Mouse (Mus musculus): ENCODE results near the gene Slc15a5.

The Slc15a5 gene

GRCm38 (mm10) chr6:138079816-138080215, at the start of gene Slc15a5:
TSS of gene Slc15a5 (minus strand) at chr6:138079916.
- no peak for DNase-seq

GRCm38 (mm10) chr6:138128392-138129335, 48.9 kb upstream of the Slc15a5 start:
- DNase-seq = peak in 1 of 2 experiments; percentile 29

DNA sequence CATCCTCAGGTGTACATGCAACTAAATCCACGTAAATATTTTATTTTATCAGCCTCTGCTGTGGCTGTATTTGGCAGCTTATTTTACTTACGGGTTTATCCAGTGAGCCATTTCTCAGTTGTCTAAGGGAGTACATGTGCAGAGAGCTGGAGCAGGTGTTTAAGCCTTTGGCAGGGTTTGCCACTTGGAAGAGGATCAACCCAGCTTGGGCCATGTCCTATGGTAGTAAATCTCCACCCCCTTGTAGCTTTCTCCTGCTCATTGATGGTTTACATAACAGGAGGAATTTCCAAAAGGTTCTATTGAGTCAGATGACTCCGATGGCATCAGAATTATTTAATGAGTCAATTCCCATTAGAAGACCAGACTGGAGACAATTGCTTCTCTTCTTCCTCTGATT, 37.8 kb upstream of the Slc15a5 start:
- no peak for DNase-seq

DNA sequence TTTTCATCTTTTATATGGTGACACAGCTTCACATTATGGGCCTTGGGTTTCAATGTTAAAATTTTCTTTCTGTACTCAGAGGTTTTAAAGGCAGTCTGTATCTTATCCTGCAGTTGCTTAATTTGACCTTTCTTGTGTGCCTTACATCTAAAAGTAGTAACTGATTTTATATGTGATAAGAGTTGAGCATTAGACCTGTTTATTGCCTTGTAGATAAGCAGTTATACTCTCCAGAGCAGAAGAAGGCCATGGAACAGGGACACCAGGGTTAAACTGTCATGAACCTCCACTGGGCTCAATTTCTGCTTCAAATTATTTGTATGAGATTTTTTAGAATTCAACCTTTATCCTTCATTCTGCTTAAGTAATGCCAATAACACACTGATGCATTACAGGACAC, 24.8 kb upstream of the Slc15a5 start:
- no peak for DNase-seq

DNA sequence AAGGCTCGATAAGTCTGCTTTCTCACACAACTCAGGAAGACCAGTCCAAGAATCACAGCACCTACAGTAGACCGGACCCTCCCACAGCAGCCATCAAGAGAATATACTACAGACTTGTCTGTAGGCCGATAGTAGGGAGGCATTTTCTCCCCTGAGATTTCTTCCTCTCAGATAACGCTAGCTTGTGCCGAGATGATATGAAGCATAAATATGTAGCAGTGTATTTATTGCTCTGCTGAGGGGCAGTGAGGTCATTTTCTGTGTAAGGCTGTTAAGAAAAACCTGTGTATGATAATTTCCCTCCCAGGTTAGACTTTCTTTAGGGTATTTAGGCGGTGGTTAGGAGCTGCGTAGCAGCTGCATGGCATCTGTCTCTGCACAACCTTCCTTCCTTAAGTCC, 23.2 kb upstream of the Slc15a5 start:
- DNase-seq = no peak

- no peak for DNase-seq
Observed at GRCm38 (mm10) chr6:138101843-138102242, 22.1 kb upstream of the Slc15a5 start.

DNA sequence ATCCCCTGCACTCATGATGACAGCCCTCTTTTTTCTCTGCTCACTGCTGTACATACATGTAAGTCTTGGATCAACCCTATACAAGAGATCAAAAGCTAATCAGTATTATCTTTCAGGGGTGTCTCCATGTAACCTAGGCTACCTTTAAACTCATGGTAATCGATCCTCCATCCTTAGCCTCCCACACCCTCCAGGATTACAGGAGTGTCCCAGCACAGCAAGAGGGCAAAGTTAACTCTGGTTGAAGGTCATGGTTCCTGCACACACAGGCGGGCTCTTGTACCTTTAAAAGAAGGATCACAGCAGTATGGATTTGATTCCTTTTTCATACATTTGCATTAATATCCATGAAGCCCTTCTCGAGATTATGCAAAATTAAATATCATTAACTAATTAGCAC, 19.9 kb upstream of the Slc15a5 start:
- DNase-seq = no peak

- no peak for DNase-seq
Observed at GRCm38 (mm10) chr6:138095060-138095459, 15.3 kb upstream of the Slc15a5 start.

DNA sequence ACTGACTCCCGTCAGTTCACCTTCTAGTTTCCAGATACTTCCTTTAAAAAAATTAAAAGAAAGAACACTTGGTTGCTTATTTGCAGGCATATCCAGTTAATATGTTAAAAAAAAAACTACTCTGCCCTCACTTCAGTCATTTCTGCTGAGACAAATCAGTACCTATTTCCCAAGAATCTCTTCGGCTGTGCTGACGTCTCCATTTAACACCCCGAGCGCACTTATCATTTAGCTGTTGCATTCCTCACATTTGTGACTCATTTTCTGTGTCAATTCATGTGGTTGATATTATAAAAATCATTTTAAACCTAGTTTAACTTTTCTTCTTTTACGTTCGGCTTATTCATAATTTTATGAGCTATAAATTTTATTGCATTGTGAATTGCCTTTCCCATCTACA, 12.7 kb upstream of the Slc15a5 start:
- no peak for DNase-seq

- DNase-seq = no peak
Observed at GRCm38 (mm10) chr6:138089084-138089483, 9.4 kb upstream of the Slc15a5 start.

- peak; percentile 59 to 75 for DNase-seq
Observed at GRCm38 (mm10) chr6:138086421-138086820, 6.7 kb upstream of the Slc15a5 start.

DNA sequence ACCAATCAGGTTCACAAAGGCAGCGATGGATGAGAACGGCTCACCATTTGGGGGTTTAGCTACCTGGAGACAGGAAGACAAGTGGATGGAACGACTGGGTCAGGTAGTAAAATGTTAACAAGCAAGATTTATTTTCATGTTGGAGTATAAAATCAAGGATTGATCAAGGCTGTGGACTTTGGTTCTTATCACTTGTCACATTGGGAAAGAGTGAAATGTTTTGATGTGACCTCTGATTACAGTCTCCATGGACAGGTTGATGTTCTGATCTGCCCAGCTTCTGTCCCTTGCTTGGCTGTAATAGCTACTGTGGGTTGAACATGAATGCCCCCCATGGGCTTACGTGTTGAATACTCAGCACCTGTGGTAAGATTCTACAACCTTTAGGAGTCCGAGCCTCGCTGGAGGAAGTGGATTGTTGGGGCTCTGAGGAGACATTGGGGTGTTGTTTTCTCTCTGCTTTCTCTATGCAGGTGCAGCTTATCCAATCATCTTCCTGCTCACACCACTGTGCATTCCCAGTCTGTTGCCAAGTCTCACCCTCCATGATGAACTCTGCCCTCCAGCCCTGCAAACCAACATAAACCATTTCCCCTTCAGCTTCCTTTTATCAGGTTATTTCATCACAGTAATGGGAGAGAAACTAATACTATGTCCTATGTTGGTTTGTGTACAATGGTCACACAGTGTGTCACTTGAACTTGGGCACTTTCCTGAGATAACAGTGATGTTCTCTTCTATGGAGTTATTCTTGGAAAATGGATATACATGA, 1.2 kb upstream of the Slc15a5 start:
- no peak for DNase-seq

GRCm38 (mm10) chr6:138077681-138078439, 1.9 kb downstream of the Slc15a5 start:
- DNase-seq = no peak

- DNase-seq = no peak
Observed at GRCm38 (mm10) chr6:138075723-138076122, 4.0 kb downstream of the Slc15a5 start.

DNA sequence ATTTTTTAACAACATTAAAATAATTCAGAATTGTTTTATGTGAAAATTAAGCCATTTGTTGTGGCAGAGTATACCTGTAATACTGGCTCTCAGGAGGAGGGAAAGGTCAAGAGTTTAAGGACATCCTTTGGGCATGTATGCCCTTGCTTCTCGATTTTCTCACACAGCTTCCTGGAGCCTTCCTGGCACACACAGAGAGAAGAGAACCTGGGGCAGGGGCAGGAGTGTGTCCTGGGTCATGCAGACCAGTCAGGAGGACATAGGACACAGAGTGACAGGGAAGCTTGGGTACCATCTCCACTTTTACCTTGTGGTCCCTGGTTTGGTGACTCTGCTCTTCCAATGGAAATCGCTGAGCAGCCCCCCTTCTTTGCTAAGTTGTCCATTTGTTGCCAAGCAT, 6.2 kb downstream of the Slc15a5 start:
- DNase-seq = no peak

GRCm38 (mm10) chr6:138072963-138073339, 6.8 kb downstream of the Slc15a5 start:
- DNase-seq = no peak

DNA sequence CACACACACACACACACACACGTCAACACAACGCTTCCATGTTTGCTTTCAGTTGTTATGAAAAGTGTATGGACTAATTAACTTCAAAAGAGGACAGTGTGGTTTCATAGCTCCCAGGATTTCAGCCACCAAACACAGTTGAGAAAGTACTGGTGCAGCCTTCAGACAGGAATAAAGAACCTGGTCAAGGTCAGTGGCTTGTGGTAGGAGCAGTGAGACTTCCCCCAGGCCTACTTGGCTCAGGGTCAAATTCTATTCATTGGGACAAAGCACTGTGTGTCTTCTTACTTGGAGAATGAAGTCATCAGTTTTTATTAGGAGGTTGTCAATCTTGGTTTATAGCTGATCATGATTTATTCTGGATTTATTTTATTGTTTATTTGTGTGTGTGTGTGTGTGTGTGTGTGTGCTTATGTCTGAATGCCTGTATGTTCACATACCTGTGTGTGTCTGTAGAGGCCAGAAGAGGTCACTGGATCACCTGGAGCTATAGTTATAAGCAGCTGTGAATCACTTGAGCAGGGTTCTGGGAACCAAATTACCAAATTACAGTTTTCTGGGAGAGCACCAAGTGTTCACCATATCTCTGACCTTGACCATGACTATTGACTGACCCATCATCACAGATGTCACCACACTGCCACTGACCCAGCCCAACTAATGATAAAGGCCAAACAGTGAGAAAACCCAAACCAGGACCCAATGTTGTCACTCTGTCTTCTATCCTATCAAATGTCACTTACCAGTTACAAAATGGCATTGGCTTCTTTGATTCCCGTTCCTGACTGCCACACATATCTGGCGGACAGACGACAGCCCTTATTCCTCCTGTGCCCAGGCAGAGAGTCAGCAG, 7.4 kb downstream of the Slc15a5 start:
- DNase-seq = no peak

DNA sequence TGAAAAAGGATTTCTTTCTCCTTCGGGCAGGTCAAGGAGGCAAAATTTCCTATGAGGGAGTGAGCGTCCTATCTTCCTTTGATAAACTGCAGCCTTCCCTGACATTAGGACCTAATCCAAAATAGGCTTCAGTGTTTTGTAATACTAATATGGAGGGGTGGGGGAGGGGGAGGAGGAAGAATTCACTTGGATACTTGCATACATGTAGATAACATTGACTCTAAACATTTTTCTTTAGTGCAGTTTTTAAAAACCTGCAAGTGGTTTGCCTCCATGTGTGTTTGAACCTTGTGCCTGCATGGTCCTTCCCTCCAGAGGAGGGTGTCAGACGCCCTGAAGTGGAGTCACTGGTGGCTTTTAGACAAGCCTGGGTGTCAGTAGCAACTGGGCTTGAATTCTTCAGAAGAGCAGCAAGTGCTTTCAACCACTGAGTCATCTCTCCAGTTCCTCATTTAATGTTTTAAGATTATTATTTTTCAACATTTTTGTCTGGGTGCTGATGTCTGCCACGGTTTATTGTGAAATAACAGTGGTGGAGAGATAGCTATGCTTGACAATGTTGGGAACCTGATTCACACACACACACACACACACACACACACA, 8.1 kb downstream of the Slc15a5 start:
- DNase-seq = no peak

DNA sequence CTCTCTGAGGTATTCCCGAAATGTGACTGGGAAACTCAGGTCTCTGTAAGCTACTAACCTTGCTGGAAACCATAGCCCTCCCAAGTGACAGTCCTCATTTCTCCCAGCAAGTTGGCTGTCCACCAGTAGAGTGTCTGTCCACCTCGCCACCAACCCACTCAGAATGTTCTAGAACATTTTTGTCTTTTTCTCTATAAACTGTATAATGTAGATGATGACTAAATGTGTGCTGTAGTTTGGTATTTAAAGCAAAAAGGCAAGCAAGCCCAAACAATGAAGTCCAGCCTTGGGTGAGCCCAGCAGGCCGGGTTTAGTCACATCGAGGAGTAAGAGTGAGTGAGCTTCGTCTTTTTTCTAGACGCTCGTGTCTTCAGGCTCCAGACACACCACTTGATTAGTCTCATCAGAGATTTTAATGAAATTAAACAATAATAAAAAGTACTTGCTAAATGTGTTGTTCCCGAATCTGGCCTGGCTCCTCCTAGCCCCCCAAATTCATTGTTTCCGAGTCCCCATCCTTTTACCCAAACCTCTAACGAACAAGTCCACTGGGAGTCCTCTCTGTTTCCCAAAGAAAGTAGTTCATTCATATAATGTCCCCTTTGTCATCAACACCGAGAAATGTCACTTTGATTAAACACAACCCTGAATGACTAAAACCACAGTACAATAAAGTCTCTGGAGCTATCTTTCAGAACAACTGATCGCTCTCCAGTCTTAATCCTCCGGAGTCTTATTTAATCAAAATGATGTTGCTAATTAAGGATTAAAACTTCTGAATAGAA, 8.8 kb downstream of the Slc15a5 start:
- DNase-seq = no peak

DNA sequence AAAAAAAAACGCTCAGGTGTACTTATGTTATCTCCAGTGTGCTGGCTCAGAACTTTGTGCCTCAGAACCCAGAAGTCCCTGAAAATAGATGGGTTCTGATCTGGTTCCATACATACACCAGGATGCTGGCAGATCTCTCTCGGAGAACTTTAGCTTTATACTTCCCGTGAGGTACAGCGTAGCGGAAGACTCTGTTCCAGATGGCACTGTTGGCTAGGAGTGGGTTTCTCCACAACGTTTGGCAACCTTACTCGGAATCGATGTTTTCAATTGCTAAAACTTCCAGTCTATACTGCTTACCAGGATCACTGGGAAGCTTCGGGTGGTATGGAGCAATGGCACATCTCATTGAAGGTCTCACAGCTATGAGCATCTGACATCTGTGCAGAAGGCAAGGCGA, 9.8 kb downstream of the Slc15a5 start:
- no peak for DNase-seq

- no peak for DNase-seq
Observed at GRCm38 (mm10) chr6:138055572-138055971, 24.1 kb downstream of the Slc15a5 start.
